Mouse (Mus musculus): ENCODE data around the gene H3f3a.

The H3f3a gene

DNA sequence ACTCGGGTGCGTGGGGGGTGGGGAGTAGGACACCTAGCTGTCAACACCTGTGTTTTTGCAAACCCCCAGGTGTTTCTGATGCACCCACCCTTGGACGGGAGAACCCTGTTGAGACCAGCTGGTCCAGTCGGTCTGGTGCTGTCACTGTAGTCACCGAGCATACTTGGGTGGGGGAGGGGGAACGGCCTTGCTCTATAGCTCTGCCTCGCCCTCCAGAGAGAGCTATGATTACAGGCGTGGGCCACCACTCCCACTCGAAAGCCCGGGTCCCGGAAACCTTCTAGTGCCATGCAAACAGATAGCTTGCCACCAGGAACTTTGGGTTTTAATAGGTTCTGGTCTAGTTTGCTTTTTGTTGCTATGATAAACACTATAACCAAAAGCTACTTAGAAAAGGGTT, 51.6 kb downstream of the H3f3a start:
- no peak for DNase-seq (ENCODE audit: low read depth, low spot score)

DNA sequence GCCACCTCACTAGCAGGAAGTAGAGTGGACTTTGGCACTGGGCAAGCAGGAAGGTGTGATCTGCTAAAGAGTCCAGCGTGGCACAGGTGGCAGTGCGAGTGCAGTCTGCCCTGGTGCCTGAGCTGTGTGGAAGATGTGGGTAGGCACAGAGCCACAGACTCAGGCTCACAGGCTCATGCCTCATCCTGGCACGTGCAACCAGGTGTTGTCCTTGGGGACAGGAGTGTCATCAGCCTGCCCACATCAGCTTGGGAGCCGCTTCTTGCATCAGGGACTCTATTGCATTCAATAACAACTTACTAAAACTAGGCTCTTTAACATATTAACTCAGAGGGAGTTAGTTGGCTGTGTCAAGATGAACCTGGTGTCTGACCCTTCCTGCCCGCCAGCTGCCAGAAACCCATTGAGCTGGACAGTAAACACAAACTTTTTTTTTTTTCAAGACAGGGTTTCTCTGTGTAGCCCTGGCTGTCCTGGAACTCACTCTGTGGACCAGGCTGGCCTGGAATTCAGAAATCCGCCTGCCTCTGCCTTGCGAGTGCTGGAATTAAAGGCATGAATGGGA, 55.7 kb downstream of the H3f3a start:
- DNase-seq (ENCODE audit: low read depth, low spot score), result no peak

- no peak for DNase-seq (ENCODE audit: low read depth, low spot score)
These were observed 56.3 kb downstream of the H3f3a start for GRCm38 (mm10) chr1:180757252-180757955.

- no peak for DNase-seq (ENCODE audit: low read depth, low spot score)
These were observed 57.0 kb downstream of the H3f3a start for GRCm38 (mm10) chr1:180756711-180757110.

GRCm38 (mm10) chr1:180754376-180754775, 59.4 kb downstream of the H3f3a start:
- DNase-seq (ENCODE audit: low read depth, low spot score), result no peak

DNA sequence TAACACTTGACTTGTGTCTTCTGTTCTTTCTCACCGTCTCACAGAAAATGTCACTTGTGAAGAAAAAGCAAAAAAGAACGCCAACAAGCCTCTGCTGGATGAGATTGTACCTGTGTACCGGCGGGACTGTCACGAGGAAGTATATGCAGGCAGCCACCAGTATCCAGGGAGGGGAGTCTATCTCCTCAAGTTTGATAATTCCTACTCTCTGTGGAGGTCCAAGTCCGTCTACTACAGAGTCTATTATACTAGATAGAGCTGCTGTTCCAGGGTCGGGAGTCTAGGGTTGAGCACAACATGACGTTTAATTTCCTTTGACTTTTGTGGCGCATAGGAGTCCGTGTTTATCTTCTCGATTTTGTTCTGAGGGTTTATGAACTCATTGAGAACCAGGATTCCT, 61.6 kb downstream of the H3f3a start:
- DNase-seq (ENCODE audit: low read depth, low spot score), result no peak
